Mouse (Mus musculus) heart, adult 2 months (tissue): ENCODE measurements at regions not wholly inside any gene's neighbourhood (a gene's known extent, or its start where the extent isn't known, plus 50 kb on each side); places are given as distances from the start of the nearest gene placed in this dataset.

Source experiments
- DNase-seq, 2 experiments: peaks; one replicate each; pipeline ENCODE4 v3.0.0; 2021
- H3K27ac ChIP-seq: fragments of 200-600 bp; 2 replicates; pipeline ENCODE4 v1.8.1; 2022
- H3K27me3 ChIP-seq: fragments of 200-500 bp; 2 replicates; pipeline ENCODE4 v1.6.1; 2012; ENCODE audit warnings: mild to moderate bottlenecking, low read length, inconsistent platforms, mixed read lengths; ENCODE audit not compliant: control insufficient read depth, insufficient read depth
- H3K36me3 ChIP-seq: fragments of 200-500 bp; 2 replicates; pipeline ENCODE4 v1.6.1; 2012; ENCODE audit warnings: low read length, inconsistent platforms; ENCODE audit not compliant: control insufficient read depth, insufficient read depth
- H3K4me1 ChIP-seq: fragments of 200-500 bp; 2 replicates; pipeline ENCODE4 v1.6.1; 2011; ENCODE audit warnings: low read length; ENCODE audit not compliant: control insufficient read depth, insufficient read depth
- H3K4me3 ChIP-seq: fragments of 200-600 bp; 2 replicates; pipeline ENCODE4 v1.8.1; 2022
- H3K79me2 ChIP-seq: fragments of 200-500 bp; replicated peaks from 2 replicates; pipeline ENCODE4 v1.6.1; 2012; ENCODE audit warnings: mild to moderate bottlenecking, inconsistent platforms, low read length, moderate library complexity, mixed read lengths; ENCODE audit not compliant: control insufficient read depth, insufficient read depth
- H3K9ac ChIP-seq: fragments of 200-500 bp; 2 replicates; pipeline ENCODE4 v1.6.1; 2012; ENCODE audit warnings: low read depth, mild to moderate bottlenecking, control low read depth, inconsistent platforms, low read length, mixed read lengths
- CTCF ChIP-seq: fragments of 200-600 bp; IDR thresholded peaks from 2 replicates; pipeline ENCODE4 v1.8.1; 2022; ENCODE audit warnings: antibody characterized with exemption, mild to moderate bottlenecking, moderate library complexity
- EP300 ChIP-seq: fragments of 200-500 bp; IDR thresholded peaks from 2 replicates; pipeline ENCODE4 v1.6.1; 2011; ENCODE audit warnings: low read depth, low read length, control low read depth; ENCODE audit not compliant: insufficient read depth
- POLR2A ChIP-seq: fragments of 200-500 bp; IDR thresholded peaks from 2 replicates; pipeline ENCODE4 v1.6.1; 2011; ENCODE audit warnings: mild to moderate bottlenecking, low read depth, low read length, control low read depth; ENCODE audit not compliant: insufficient read depth
- WGBS: fragments of 180-500 bp; shearing (Covaris S2); methylation state at CpG from one replicate; pipeline ENCODE4 v1.1.7; 2018; 5-methylcytosine and 5-hydroxymethylcytosine counted together
- intact Hi-C: fragments of 180-260 bp; cut with DNase I; formaldehyde crosslinking; loops from one replicate; pipeline ENCODE4 v1.15.1; 2025

DNA sequence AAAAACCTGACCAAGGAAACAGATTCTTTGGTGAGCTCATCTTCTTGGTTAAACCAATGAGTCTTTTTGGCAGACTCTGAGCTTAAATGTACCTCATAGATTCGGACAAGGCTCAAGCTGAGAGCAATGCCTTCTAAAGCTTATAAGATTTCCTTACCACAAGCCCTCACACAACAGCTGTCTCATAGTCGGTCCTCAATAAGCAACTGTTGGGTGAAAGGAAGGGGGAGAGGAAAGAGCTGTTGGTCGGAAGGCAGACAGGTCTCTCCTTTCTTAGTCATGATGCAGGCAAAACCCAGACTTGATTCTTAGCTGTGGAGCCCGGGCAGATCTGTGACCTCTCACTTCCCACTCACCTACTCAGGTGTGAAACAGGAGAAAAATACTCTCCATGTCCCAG is 50.8 kb upstream of the 1700016C15Rik start:
- WGBS = 86% methylated on average over 4 of the region's 4 CpGs
- H3K27ac ChIP-seq = no peak overlapping the region
- no peaks in the 10 kb centered on the region for H3K36me3 ChIP-seq
- no peak for DNase-seq
- H3K4me3 ChIP-seq = no peak overlapping the region
- no peaks in the 10 kb centered on the region for H3K27me3 ChIP-seq
- no peaks in the 10 kb centered on the region for H3K4me1 ChIP-seq
- H3K79me2 ChIP-seq = no peaks in the 10 kb centered on the region
- no peak for TF ChIP-seq EP300
- no peak for TF ChIP-seq CTCF
- TF ChIP-seq POLR2A = no peak
- intact Hi-C loops = no loop called here
- no peak overlapping the region for H3K9ac ChIP-seq
